Mouse (Mus musculus) bone marrow, adult 2 months (tissue): ENCODE data around the gene Treml4.
A peak's percentile ranks its signal among the peaks of the same experiment; 100 is the strongest.

Source experiments
- CTCF ChIP-seq: fragments of 200-500 bp; IDR thresholded peaks from 2 replicates; pipeline ENCODE4 v1.5.1; 2011; ENCODE audit warnings: low read length, control low read depth; ENCODE audit not compliant: control insufficient read depth, insufficient read depth
- POLR2A ChIP-seq: fragments of 200-500 bp; IDR thresholded peaks from 2 replicates; pipeline ENCODE4 v1.6.1; 2011; ENCODE audit warnings: low read depth, mild to moderate bottlenecking, control low read depth, low read length, borderline replicate concordance; ENCODE audit not compliant: control insufficient read depth

DNA sequence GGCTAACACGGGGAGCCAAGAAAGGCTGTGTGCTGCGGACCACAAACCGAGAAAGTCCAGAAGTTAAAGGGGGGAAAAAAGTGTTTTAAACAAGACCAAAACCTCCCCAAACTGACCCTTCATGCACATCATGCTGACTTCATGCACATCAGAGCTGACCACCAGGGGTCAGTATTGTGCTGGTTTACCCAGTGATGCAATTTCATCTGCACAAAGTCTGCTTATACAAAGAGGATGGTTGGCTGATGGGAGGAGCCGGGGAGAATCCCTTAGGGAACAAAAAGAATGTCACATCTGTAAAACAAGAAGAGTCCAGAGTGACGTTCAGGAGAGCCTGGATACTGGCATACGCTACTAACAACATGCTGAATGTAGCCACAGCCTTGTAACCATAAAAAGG, 10.8 kb downstream of the Treml4 start:
- TF ChIP-seq CTCF (peak; percentile 74), POLR2A (no peak)
